Mouse (Mus musculus) bone marrow, adult 2 months (tissue): Measurements from ENCODE around the gene H2-M10.2.

Source experiments
- CTCF ChIP-seq: fragments of 200-500 bp; IDR thresholded peaks from 2 replicates; pipeline ENCODE4 v1.5.1; 2011; ENCODE audit warnings: low read length, control low read depth; ENCODE audit not compliant: control insufficient read depth, insufficient read depth
- POLR2A ChIP-seq: fragments of 200-500 bp; IDR thresholded peaks from 2 replicates; pipeline ENCODE4 v1.6.1; 2011; ENCODE audit warnings: low read depth, mild to moderate bottlenecking, control low read depth, low read length, borderline replicate concordance; ENCODE audit not compliant: control insufficient read depth

DNA sequence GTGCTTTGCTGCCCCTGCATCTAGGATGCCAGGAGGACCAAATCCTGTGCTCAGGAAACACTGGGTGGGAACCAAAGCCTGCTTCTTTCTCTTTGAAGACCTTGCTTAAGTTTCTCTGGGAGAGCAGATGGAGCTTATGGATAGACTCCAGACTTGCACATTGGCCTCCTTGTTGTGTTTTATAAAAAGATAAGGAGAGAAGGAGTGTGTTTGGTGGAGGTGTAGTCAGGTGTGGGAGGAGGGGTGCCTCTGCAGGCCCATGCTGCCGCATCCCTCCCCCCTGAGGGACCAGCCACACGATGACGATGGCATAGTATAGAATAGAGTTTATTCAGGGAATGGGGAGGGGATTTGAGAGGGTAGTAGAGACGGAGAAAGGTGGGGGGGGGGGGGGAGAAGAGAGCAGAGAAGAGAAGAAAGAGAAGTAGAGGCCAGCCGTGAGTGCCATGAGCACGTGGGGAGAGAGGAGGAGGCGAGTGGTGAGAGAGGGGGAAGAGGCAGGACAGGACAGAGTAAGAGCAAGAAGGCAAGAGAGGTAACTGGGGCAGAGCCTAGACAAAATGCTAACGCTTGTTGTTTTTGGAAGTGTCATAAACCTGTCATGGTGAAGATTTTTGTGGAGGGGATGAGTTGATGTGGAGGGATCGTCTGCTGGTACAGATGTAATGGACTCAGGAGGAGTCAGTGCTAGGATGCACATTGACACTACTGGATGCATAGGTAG is 13.5 kb downstream of the H2-M10.2 start:
- TF ChIP-seq CTCF, result no peak
- TF ChIP-seq POLR2A, result no peak
